Mouse (Mus musculus) kidney, postnatal 0 days (tissue): ENCODE measurements at regions not wholly inside any gene's neighbourhood (a gene's known extent, or its start where the extent isn't known, plus 50 kb on each side); places are given as distances from the start of the nearest gene placed in this dataset.
A peak's percentile ranks its signal among the peaks of the same experiment; 100 is the strongest.

Experiments
- ATAC-seq: fragments of 200-750 bp; cut with Nextera tagmentation; replicated peaks from 2 replicates; pipeline ENCODE4 v1.8.0; 2017; ENCODE audit warnings: low read depth, moderate number of reproducible peaks, moderate TSS enrichment, moderate library complexity; ENCODE audit not compliant: low FRiP score
- DNase-seq: peaks from one replicate; pipeline ENCODE4 v3.0.0-alpha.2; 2016; ENCODE audit warnings: low spot score
- H3K27ac ChIP-seq: fragments of 300-500 bp; sonication (generic); 2 replicates; pipeline ENCODE4 v1.5.1; 2014; ENCODE audit warnings: mild to moderate bottlenecking
- H3K27me3 ChIP-seq: fragments of 300-500 bp; sonication (generic); 2 replicates; pipeline ENCODE4 v1.6.1; 2014; ENCODE audit warnings: low read length, mixed read lengths; ENCODE audit not compliant: insufficient read depth
- H3K36me3 ChIP-seq: fragments of 300-500 bp; sonication (generic); 2 replicates; pipeline ENCODE4 v1.6.1; 2014; ENCODE audit warnings: low read length, mixed read lengths; ENCODE audit not compliant: insufficient read depth
- H3K4me1 ChIP-seq: fragments of 300-500 bp; sonication (generic); replicated peaks from 2 replicates; pipeline ENCODE4 v1.6.1; 2014; ENCODE audit warnings: antibody characterized with exemption, low read length, mixed read lengths; ENCODE audit not compliant: insufficient read depth
- H3K4me2 ChIP-seq: fragments of 300-500 bp; sonication (generic); 2 replicates; pipeline ENCODE4 v1.6.1; 2014; ENCODE audit warnings: mild to moderate bottlenecking, low read length, moderate library complexity, mixed read lengths
- H3K4me3 ChIP-seq: fragments of 300-500 bp; sonication (generic); replicated peaks from 2 replicates; pipeline ENCODE4 v1.5.1; 2014; ENCODE audit warnings: low read depth, low read length
- H3K9ac ChIP-seq: fragments of 300-500 bp; sonication (generic); 2 replicates; pipeline ENCODE4 v1.6.1; 2014; ENCODE audit warnings: low read depth, low read length
- H3K9me3 ChIP-seq: fragments of 300-500 bp; sonication (generic); replicated peaks from 2 replicates; pipeline ENCODE4 v1.6.1; 2016; ENCODE audit warnings: low read length, inconsistent platforms, mixed read lengths
- CTCF ChIP-seq: IDR thresholded peaks from 2 replicates; pipeline ENCODE4 v1.5.1; 2016; ENCODE audit warnings: antibody characterized with exemption, low read depth, mild to moderate bottlenecking, moderate library complexity
- WGBS: fragments of 180-500 bp; shearing (Covaris S2); extraction: QIAGEN DNeasy Blood & Tissue Kit; methylation state at CpG from one replicate; pipeline ENCODE4 v1.1.7; 2014; 5-methylcytosine and 5-hydroxymethylcytosine counted together

- DNase-seq: no peak
These were observed 614.7 kb upstream of the Lingo2 start for GRCm38 (mm10) chr4:37566226-37566625.

GRCm38 (mm10) chr4:37560209-37560608, 608.7 kb upstream of the Lingo2 start:
- ATAC-seq: no peak
- peak; percentile 11 for DNase-seq
- no peak overlapping the region for H3K4me3 ChIP-seq
- no peaks in the 10 kb centered on the region for H3K9me3 ChIP-seq
- no peaks in the 10 kb centered on the region for H3K4me1 ChIP-seq
- no peaks in the 10 kb centered on the region for H3K27me3 ChIP-seq
- no peak overlapping the region for H3K4me2 ChIP-seq
- TF ChIP-seq CTCF: peak; percentile 50
- no peak overlapping the region for H3K27ac ChIP-seq
- H3K9ac ChIP-seq: no peak overlapping the region
- H3K36me3 ChIP-seq: no peaks in the 10 kb centered on the region

More at GRCm38 (mm10) chr4:37566226-37566625, 614.7 kb upstream of the Lingo2 start:
- no peak overlapping the region for H3K9ac ChIP-seq
- H3K4me3 ChIP-seq: no peak overlapping the region
- 80% methylated on average over 1 of the region's 1 CpGs for WGBS
- no peaks in the 10 kb centered on the region for H3K4me1 ChIP-seq
- no peak for ATAC-seq
- no peaks in the 10 kb centered on the region for H3K27me3 ChIP-seq
- TF ChIP-seq CTCF: no peak
- H3K27ac ChIP-seq: no peak overlapping the region
- H3K4me2 ChIP-seq: no peak overlapping the region
- H3K9me3 ChIP-seq: no peaks in the 10 kb centered on the region
- H3K36me3 ChIP-seq: no peaks in the 10 kb centered on the region

- Histone ChIP-seq H3K9me3 (no peaks in the 10 kb centered on the region), H3K36me3 (no peaks in the 10 kb centered on the region), H3K27ac (no peak overlapping the region), H3K4me1 (no peaks in the 10 kb centered on the region), H3K27me3 (no peaks in the 10 kb centered on the region), H3K4me2 (no peak overlapping the region), H3K9ac (no peak overlapping the region), H3K4me3 (no peak overlapping the region)
- WGBS: 89% methylated on average over 3 of the region's 3 CpGs
- DNase-seq: no peak
- no peak for ATAC-seq
- no peak for TF ChIP-seq CTCF
These were observed 594.5 kb upstream of the Lingo2 start for GRCm38 (mm10) chr4:37546001-37546400.

- H3K4me3 ChIP-seq: no peak overlapping the region
- no peaks in the 10 kb centered on the region for H3K9me3 ChIP-seq
- DNase-seq (no peak), ATAC-seq (no peak)
- H3K27me3 ChIP-seq: no peaks in the 10 kb centered on the region
- no peaks in the 10 kb centered on the region for H3K36me3 ChIP-seq
- H3K27ac ChIP-seq: no peak overlapping the region
- H3K9ac ChIP-seq: no peak overlapping the region
- 78% methylated on average over 4 of the region's 4 CpGs for WGBS
- H3K4me1 ChIP-seq: no peaks in the 10 kb centered on the region
- TF ChIP-seq CTCF: no peak
- H3K4me2 ChIP-seq: no peak overlapping the region
These were observed 556.2 kb upstream of the Lingo2 start for GRCm38 (mm10) chr4:37507732-37508131.
